Mouse (Mus musculus): ENCODE results near the gene Cnot9.
"Not testable (repeated sequence)": the region's sequence is repeated elsewhere in the genome, so short reads cannot be mapped to it uniquely, and the experiment has no call there.

Gene Cnot9

GRCm38 (mm10) chr1:74505721-74506464 is at the start of gene Cnot9:
TSS of gene Cnot9 (plus strand) at chr1:74506058.
- peak; percentile 100 for DNase-seq

DNA sequence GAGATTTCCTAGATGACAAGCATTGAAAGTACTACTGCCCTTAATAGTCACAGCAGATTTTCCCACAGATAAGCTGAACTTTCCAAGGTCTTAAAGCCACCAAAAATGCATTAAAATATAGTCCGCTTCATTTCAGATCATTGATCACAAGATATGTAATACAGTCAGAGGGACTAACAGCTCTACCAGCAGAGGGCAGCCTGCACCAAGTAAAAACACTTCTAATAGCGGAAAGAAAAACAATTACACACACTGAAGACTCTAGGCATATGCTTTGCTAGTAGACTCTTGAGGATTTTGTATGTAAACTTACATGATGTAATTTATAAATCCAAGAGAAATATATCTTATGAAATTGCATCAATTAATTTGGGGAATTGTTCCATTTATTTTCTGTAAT is 45.6 kb upstream of the Cnot9 start:
- peak; percentile 41 for DNase-seq

DNA sequence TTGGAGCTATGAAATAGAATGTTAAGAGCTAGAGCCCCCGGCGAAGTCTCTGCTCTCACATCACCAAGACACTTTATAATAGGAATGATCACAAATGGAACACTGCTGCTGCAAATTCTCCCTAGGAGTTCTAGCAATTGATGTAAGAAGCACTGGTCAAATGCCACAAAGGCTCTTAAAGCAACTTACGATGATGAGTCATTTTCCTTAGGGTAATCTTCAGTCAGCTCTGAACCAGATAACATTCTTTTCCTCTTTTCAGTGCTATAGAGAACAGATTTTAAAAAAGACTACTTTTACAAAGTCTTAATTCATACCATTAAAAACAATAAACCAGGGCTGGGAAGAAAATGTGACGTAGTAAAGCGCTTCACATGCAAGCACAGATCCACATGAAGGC is 20.1 kb upstream of the Cnot9 start:
- DNase-seq: no peak

GRCm38 (mm10) chr1:74501106-74501505 is 4.8 kb upstream of the Cnot9 start:
- no peak for DNase-seq

- DNase-seq: no peak
Observed at GRCm38 (mm10) chr1:74505393-74505720, 501 bp upstream of the Cnot9 start.

DNA sequence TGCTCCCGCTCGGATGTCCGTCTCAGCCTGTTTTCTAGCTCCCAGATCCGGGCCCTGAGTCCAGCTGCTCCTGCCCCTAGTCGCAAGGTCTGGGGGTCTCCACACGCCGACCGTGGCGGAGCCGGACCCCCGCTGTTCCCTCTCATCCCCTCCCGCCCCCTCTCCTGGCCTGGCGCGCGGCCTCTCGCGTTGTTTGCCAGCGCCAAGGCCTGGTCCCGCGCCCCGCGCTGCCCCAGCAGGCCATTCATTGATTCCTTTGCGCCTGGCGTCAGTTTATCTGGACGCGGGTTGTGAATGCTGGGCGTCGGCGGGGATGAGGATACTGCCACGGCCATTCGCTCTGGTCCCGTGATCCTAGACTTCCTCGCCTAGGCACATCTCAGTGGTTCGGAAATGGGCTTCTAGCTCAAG is 618 bp downstream of the Cnot9 start:
- DNase-seq: no peak

- DNase-seq: no peak
Observed at GRCm38 (mm10) chr1:74507780-74508179, 1.9 kb downstream of the Cnot9 start.

- DNase-seq: no peak
Observed at GRCm38 (mm10) chr1:74511306-74511705, 5.4 kb downstream of the Cnot9 start.

GRCm38 (mm10) chr1:74512999-74513398 is 7.1 kb downstream of the Cnot9 start:
- DNase-seq: not testable (repeated sequence)

DNA sequence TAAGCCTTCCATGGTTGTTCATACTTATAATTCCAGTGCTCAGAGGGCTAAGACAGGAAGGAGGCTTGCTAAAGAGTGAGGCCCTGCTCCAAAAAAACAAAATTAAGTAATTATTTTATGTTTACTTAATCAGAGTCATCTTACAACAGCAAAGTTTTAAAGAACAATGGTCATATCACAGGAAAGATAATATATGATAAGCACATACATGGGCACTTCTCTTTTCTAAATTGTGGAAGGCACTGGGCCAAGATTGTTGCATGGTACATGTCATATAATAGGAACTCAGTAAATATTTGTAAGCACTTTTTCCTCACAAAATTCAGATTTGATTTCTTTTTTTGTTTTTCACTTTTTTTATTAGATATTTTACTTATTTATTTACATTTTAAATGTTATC is 14.0 kb downstream of the Cnot9 start:
- DNase-seq: no peak

DNA sequence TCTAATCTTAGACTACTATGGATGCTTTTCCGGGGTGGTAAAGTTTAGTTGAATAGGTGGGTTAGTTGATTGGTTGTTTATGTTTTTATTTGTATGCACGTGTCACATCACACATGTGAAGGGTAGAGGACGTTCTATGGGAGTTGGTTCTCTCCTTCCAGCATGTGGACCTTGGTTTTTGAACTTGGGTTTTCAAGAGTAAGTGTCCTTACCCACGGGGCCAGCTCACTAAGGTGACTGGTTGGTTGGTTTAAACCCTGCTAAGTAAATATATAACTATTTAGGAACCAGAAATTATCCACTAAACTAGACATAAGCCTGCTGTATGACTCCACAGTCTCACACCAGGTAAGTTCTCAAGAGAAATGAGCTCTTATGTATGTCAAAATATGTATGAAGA is 18.9 kb downstream of the Cnot9 start:
- no peak for DNase-seq

DNA sequence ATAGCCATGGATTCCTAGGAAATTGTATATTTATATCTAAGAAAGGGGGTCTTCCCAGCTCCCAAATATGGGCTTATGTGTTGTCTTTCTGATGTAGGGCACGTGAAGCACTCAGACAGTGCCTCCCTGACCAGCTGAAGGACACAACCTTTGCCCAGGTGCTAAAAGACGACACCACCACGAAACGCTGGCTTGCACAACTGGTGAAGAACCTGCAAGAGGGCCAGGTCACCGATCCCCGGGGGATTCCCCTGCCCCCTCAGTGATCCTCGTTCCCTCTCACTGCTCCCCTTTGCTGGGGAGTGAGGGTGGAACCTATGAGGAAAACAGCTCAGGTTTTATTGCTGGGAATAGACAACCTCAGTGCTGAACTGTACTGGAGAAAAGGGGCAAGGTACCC is 22.7 kb downstream of the Cnot9 start:
- DNase-seq: no peak

DNA sequence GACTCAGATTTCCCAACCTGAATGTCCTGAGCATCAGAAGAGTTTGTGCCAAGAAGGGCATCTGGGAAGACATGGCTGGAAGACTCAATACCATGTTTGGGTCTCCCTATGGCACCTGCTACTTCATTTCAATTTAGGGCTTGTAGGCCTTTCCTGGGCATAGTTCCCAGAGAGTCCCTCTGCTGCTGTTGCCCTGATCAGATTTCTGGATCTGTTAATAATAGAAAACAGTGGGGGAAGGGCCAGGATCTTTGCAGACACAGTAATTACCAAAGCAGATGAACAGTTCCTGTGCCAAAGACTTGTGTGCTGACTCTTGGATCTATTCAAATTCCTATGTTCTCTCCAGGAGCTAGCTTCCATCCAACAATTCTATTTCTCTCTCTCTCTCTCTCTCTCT is 32.8 kb downstream of the Cnot9 start:
- peak; percentile 8 for DNase-seq

DNA sequence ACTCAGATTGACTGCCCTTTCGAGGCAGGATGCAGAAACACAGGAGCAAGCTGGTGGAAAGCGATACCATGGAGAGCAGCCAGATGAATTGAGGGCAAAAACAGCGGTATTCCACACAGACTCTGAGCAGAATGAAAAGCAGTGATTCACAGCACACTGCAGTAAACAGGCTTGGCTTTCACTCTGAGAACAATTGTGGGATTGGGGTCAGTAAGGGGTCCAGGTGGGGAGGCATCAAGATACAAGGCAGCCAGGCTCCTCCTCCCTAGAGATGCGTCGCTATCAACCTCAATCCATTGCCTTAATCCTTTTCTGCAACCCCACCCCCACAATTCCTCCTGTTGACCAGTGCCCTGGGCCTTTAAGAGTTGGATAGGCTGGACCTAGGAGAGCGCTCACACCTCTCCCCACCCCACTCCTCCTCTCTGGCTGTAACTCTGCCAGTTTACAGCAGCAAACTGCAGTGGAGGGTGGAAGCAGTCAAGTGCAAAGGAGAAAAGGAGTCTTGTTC is 36.6 kb downstream of the Cnot9 start, which contains the start of gene Plcd4:
TSS of gene Plcd4 (plus strand) at position 438 of the 511 bp plus-strand sequence.
- peak; percentile 27 for DNase-seq

DNA sequence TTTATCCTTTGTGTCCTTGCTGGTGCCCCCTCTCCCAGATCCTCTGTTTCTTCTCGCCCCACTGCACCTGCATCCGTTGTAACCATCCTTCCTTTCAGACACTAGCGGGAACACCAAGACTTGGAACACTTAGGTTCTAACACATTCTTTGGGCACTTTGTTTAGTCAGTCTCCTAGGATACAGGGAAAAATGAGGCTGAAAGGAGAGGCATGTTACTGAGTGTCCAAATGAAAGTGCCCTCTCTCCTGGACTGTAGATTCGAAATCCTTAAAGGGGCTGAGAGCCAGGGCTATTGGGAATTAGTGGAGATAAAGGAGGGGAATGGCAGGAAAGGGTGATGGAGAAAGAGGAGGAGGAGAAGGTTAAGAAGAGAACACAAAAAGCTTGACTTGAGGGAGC is 38.3 kb downstream of the Cnot9 start, which contains the start of gene Usp37:
TSS of gene Usp37 (minus strand) at position 101 of the 400 bp plus-strand sequence.
- DNase-seq: no peak

GRCm38 (mm10) chr1:74559061-74559460 is 53.2 kb downstream of the Cnot9 start:
- DNase-seq: no peak

GRCm38 (mm10) chr1:74565834-74566233 is 60.0 kb downstream of the Cnot9 start:
- DNase-seq: no peak

DNA sequence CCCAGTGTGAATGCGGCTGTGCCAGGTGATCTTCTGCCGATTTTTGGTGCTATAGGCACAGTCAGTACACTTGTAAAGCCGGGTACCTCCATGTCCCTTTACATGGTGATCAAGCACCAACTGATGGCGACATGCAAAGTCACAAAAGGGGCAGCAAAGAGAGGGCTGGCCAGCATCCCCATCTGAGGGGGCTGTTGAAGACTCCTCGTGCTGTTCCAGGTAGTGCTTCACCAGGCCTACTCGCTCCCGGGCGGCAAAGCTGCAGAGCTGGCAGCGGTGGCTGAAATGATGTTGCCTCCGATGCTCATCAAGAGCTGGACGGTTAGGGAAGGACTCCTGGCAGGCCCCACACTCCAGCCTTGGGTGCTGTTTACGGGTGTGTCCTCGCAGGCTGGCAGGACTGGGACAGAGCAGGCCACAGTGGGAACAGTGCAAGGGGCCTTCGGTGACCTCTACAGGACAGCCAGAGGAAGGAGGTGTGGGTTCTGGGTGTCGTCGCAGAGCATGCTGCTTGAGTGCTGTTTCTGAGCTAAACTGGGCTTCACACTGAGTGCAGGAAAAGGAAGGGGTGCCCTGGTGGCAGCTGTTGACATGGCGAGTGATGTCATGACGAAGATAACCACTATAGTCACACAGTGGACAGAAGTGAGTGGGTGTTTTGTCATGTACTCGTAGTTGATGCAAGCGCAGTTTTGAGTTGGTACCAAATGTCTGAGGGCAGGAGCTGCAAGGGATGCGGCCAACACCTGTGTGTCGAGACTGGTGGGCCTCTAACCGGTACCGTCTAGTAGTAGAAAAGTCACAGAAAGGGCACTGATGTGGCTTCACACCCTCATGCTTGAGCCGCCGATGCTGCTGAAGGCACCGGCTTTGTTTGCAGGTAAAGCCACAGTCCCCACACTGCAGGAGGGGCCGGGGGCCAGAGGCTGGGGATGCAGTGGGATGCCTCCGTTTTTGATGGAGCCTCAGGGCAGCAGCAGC is 64.2 kb downstream of the Cnot9 start:
- DNase-seq: no peak

Measured in right cerebral cortex, adult 18-20 months (tissue).